9 mouse cellular contexts compared by ENCODE assay signal in the genomic region with DNA sequence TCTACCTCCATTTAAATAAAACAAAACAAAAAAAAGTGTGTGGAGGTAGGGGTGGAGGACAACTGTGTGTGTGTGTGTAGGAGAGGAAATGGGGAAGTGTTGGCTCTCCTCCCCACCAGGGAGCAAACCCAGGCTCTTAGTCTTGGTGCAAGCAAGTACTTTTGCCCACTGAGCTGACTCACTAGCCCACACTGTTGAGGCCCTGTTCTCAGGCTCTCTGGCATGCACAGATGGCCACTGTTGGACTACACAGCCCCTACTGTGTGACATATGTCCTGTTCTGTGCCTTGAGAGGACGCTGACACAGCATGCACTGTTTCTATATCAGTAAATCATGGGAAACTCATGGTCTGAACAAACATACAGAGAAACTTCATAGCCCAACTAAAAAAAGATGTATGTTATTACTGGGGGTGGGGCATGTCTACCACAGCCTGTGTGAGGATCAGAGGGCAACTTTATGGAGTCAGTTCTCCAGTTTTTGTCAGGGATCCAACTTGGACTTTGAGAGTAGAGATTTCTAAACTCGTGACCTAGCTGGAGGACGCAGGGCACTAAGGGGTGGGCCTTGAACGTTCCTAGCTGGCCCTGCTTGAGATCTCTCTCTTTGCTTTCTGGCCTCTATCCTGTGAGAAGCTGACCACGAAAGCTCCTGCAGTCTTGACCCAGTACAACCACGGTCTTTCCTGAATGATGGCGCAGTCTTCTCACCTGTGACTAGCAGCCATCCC. TPM values are rescaled to one million over a fixed set of nuclear protein-coding genes. Genes with fewer than 3 reads are reported as not detected.
DNase-seq lines count a peak whose midpoint lies in the region; ATAC-seq lines count a peak whose summit lies in the region.
"Had no signal": no experiment of that assay in that cellular context is flagged by ENCODE, and none has a peak within 500 bp of the region (broad histone marks: within the 10 kb centered on the region; RNA-seq: fewer than 3 reads in every experiment).

No protein-coding gene starts in this region.

- H3K9ac ChIP-seq in forebrain, embryonic 14.5 days (ENCODE audit: low read length), result no peak overlapping the region
- H3K9ac ChIP-seq in forebrain, embryonic 16.5 days (replicated peaks; ENCODE audit: low read depth, low read length), result no peak overlapping the region
- H3K9ac ChIP-seq in neural tube, embryonic 15.5 days (replicated peaks), result no peak overlapping the region

- no peaks in the 10 kb centered on the region for H3K27me3 ChIP-seq in forebrain, embryonic 14.5 days (replicated peaks; ENCODE audit: control insufficient read depth, insufficient read depth, low read length)
- no peaks in the 10 kb centered on the region for H3K27me3 ChIP-seq in forebrain, embryonic 16.5 days (replicated peaks; ENCODE audit: control insufficient read depth, insufficient read depth, low read length)
- no peaks in the 10 kb centered on the region for H3K27me3 ChIP-seq in neural tube, embryonic 15.5 days (replicated peaks)

- 89% methylated on average over 7 of the region's 7 CpGs for WGBS in forebrain, embryonic 14.5 days
- WGBS in forebrain, embryonic 16.5 days, result 85% methylated on average over 7 of the region's 7 CpGs
- WGBS in neural tube, embryonic 15.5 days, result 87% methylated on average over 7 of the region's 7 CpGs

- 0 out of 2 replicates have a peak overlapping the region, but pooled peaks have one; percentile 6 for H3K27ac ChIP-seq in forebrain, embryonic 14.5 days (ENCODE audit: low read depth, low read length)
- no peak overlapping the region for H3K27ac ChIP-seq in forebrain, embryonic 16.5 days (ENCODE audit: low read length)
- H3K27ac ChIP-seq in neural tube, embryonic 15.5 days (replicated peaks), result 0 out of 2 replicates have a peak overlapping the region, but pooled peaks have one; percentile 2

- ATAC-seq in forebrain, embryonic 14.5 days, result no peak
- ATAC-seq in forebrain, embryonic 16.5 days, result no peak
- ATAC-seq in neural tube, embryonic 15.5 days (ENCODE audit: low FRiP score), result no peak

- H3K4me1 ChIP-seq in forebrain, embryonic 14.5 days (ENCODE audit: control insufficient read depth, insufficient read depth, low read length), result no peaks in the 10 kb centered on the region
- no peaks in the 10 kb centered on the region for H3K4me1 ChIP-seq in forebrain, embryonic 16.5 days (replicated peaks; ENCODE audit: control insufficient read depth, insufficient read depth, low read length)
- peaks cover 8% of the 10 kb centered on the region; the same call in 1 of the 2 replicates for H3K4me1 ChIP-seq in neural tube, embryonic 15.5 days

- no peak overlapping the region for H3K4me2 ChIP-seq in forebrain, embryonic 14.5 days (ENCODE audit: low read length)
- no peak overlapping the region for H3K4me2 ChIP-seq in forebrain, embryonic 16.5 days (ENCODE audit: low read length)
- no peak overlapping the region for H3K4me2 ChIP-seq in neural tube, embryonic 15.5 days

- no peak overlapping the region for H3K4me3 ChIP-seq in forebrain, embryonic 14.5 days (ENCODE audit: low read depth, low read length)
- no peak overlapping the region for H3K4me3 ChIP-seq in forebrain, embryonic 16.5 days (replicated peaks; ENCODE audit: low read length)
- no peak overlapping the region for H3K4me3 ChIP-seq in neural tube, embryonic 15.5 days (replicated peaks)

- no peaks in the 10 kb centered on the region for H3K9me3 ChIP-seq in forebrain, embryonic 14.5 days (replicated peaks; ENCODE audit: control insufficient read depth, low read length)
- H3K9me3 ChIP-seq in forebrain, embryonic 16.5 days (ENCODE audit: control insufficient read depth, low read length), result no peaks in the 10 kb centered on the region
- H3K9me3 ChIP-seq in neural tube, embryonic 15.5 days (replicated peaks), result no peaks in the 10 kb centered on the region

- no peak for DNase-seq in forebrain, embryonic 14.5 days (ENCODE audit: low spot score)
- DNase-seq in neural tube, embryonic 10.5 days (ENCODE audit: extremely low spot score, low spot score), result no peak
- DNase-seq in kidney, adult 9 months, result peak; percentile 89
- no peak for DNase-seq in ovary, adult 18-20 months (ENCODE audit: low spot score)
- no peak for DNase-seq in ovary, postnatal 36 days (ENCODE audit: low spot score)
- DNase-seq in ovary, postnatal 10 days (ENCODE audit: low spot score), result no peak

- H3K36me3 ChIP-seq in forebrain, embryonic 14.5 days (ENCODE audit: control insufficient read depth, insufficient read depth, low read length), result peaks cover 55% of the 10 kb centered on the region
- H3K36me3 ChIP-seq in forebrain, embryonic 16.5 days (ENCODE audit: control insufficient read depth, insufficient read depth), result peaks cover 14% of the 10 kb centered on the region; the same call in 1 of the 2 replicates
- peaks cover 46% of the 10 kb centered on the region for H3K36me3 ChIP-seq in neural tube, embryonic 15.5 days

RNA-seq across cellular contexts. Expression of a gene that starts 10.9 kb away (rescaled TPM):
- 3.4 and 3.7 TPM in 2 replicates for polyA plus RNA-seq in forebrain, embryonic 14.5 days (2014; fragmentation: Nextera tagmentation; extraction: Ambion mirVana)
- 7.3 and 8.9 TPM in 2 replicates for polyA plus RNA-seq in forebrain, embryonic 16.5 days (2015; fragmentation: Nextera tagmentation; extraction: Ambion mirVana)
- polyA plus RNA-seq in neural tube, embryonic 15.5 days (2015; fragmentation: Nextera tagmentation; extraction: Ambion mirVana), result 7.7 and 13.9 TPM in 2 replicates

RNA-seq across cellular contexts. Expression of a gene that starts 20.5 kb away (rescaled TPM):
- polyA plus RNA-seq in forebrain, embryonic 14.5 days (2014; fragmentation: Nextera tagmentation; extraction: Ambion mirVana), result 3.8 and 3.9 TPM in 2 replicates
- polyA plus RNA-seq in forebrain, embryonic 16.5 days (2015; fragmentation: Nextera tagmentation; extraction: Ambion mirVana), result 3.7 and 4.1 TPM in 2 replicates
- polyA plus RNA-seq in neural tube, embryonic 15.5 days (2015; fragmentation: Nextera tagmentation; extraction: Ambion mirVana), result 5.7 and 6.4 TPM in 2 replicates

RNA-seq across cellular contexts. Expression of a gene that starts 24.3 kb away (rescaled TPM):
- polyA plus RNA-seq in forebrain, embryonic 14.5 days (2014; fragmentation: Nextera tagmentation; extraction: Ambion mirVana), result 112 and 115 TPM in 2 replicates
- polyA plus RNA-seq in forebrain, embryonic 16.5 days (2015; fragmentation: Nextera tagmentation; extraction: Ambion mirVana), result 115 and 121 TPM in 2 replicates
- 128 TPM in 2 replicates for polyA plus RNA-seq in neural tube, embryonic 15.5 days (2015; fragmentation: Nextera tagmentation; extraction: Ambion mirVana)

RNA-seq across cellular contexts. Expression of a gene that starts 43.9 kb away (rescaled TPM):
- 55.5 and 61.9 TPM in 2 replicates for polyA plus RNA-seq in forebrain, embryonic 14.5 days (2014; fragmentation: Nextera tagmentation; extraction: Ambion mirVana)
- 50.1 and 60.9 TPM in 2 replicates for polyA plus RNA-seq in forebrain, embryonic 16.5 days (2015; fragmentation: Nextera tagmentation; extraction: Ambion mirVana)
- polyA plus RNA-seq in neural tube, embryonic 15.5 days (2015; fragmentation: Nextera tagmentation; extraction: Ambion mirVana), result 43.3 and 52.0 TPM in 2 replicates
- polyA plus RNA-seq: CD4-positive, CD25-positive, alpha-beta regulatory T cell, adult 4 months had no signal

RNA-seq across cellular contexts. Expression of a gene that starts 58.8 kb away (rescaled TPM):
- 2.8 and 5.7 TPM in 2 replicates for polyA plus RNA-seq in forebrain, embryonic 14.5 days (2014; fragmentation: Nextera tagmentation; extraction: Ambion mirVana)
- 4.4 TPM in 2 replicates for polyA plus RNA-seq in forebrain, embryonic 16.5 days (2015; fragmentation: Nextera tagmentation; extraction: Ambion mirVana)
- 5.3 and 11.7 TPM in 2 replicates for polyA plus RNA-seq in neural tube, embryonic 15.5 days (2015; fragmentation: Nextera tagmentation; extraction: Ambion mirVana)
